Mouse (Mus musculus) central nervous system, embryonic 18 days (tissue): ENCODE data around the gene Jhy. TPM values are rescaled to one million over a fixed set of nuclear protein-coding genes. Genes with fewer than 3 reads are reported as not detected.

Source experiments
- polyA plus RNA-seq: library from polyadenylated mRNA; depleted of rRNA; stranded (reverse); fragments of >200 nt; gene quantifications from 2 replicates; pipeline ENCODE4 v1.2.3, GENCODE M21; 2012; rRNA removed

The Jhy gene
- polyA plus RNA-seq = 0.56 and 0.92 TPM in 2 replicates

DNA sequence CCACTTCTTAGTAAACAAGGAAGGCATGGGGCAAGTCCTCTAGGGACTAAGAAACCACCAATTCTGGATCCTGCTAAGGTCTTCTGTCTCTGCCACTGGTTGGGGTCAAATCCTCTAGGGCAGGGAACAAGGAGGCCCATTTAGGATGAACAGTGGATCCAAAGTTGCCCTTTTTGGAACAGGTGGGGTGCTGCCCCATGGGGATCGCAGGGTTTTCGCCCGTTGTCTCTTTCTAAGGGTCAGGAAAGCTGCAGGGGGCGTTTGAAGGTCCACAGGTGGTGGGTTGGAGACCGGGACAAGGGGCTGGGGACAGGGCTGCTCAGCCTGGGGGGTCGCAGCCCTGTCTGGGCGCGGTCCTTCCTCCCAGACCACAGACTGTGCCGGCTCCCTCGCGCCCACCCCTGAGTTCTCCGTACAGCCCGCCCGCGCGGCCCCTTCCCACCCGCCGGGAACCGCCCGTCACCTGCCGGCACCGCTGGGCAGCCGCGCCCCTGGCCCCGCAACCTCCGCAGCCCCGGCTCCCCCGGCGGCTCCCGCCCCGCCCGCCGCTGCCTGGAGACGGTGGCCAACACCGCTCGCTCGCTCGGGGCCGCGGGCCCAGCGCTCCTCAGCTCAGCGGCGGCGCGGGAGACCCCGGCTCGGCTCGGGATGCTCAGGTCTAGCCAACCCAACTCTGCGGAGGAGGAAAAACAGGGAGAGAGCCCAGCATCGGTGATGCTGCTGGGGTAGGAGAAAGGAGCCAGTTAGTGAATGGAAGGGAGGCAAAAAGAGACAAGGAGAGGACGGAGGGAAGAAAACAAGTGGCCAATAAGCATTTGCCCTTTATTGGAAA is at the start of gene Jhy:
Jhy (minus strand) TSS at position 533 of the 832 bp plus-strand sequence.

DNA sequence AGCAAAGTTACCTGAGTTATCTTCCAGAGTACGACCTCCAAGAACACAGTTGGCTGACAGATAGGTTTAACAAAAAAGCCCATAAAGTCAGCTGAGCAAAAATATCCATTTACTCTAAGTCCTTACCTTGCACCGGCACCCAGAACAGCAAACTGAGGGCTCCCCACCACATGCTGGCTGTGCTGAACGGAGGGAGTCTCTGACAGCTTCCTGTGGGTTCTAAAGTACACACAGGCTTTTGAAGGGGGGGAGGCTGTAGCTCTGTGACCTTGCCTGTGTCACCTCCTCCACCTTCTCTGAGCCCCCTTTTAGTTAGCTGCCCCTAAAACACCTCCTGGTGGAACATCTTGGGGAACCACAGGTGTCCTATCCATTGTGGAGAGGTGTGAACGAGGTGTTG is 40.5 kb upstream of the Jhy start, which contains the start of gene Crtam:
Crtam (minus strand) TSS at position 214 of the 400 bp plus-strand sequence.

DNA sequence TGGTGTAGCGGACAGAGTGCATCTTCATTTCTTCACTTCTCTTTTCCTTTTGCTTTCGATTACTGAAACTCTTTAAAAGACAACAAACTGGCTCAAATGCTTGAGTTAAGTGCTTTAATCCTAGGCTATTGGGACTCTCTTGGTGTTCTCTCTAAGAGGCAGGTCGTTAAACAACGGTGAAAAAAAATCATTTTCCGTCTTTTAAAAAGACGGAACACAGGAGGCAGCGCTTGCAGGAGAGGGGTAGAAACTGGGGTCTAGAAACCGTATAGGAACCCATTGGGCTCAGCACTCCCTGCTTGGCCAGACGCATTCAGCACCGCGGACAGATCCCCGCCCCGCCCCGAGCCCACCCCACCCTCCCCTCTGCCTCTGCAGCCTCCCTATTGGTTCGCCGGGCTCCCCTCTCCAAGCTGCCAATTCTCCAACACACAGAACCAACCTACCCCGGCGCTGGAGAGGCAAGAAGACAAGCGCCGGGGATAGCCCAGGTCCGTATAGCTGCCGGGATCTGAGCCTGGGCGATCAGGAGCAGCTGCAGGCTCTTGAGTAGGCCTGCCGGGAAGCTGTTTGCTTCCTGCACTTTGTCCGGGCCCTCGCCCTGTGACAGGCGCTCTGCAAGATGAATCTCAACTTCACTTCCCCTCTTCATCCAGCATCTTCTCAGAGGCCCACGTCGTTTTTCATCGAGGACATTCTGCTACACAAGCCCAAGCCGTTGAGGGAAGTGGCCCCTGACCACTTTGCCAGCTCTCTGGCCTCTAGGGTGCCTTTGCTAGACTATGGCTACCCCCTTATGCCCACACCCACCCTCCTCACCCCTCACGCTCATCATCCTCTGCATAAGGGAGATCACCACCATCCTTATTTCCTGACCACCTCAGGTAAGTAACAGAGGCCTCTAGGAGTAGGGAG is 90.1 kb downstream of the Jhy start, which contains the start of gene Bsx:
Bsx (plus strand) TSS at position 572 of the 915 bp plus-strand sequence.

Other genes with a start within 250 kb of the Jhy start
- gene Hspa8, start 163.1 kb downstream of the Jhy start, polyA plus RNA-seq = 2,477 and 2,492 TPM in 2 replicates
- gene Bsx, start 90.0 kb downstream of the Jhy start, polyA plus RNA-seq = 0.57 and 0.74 TPM in 2 replicates
- 0.03 and 0.07 TPM in 2 replicates for gene Crtam, start 40.5 kb upstream of the Jhy start, polyA plus RNA-seq
- 16.7 and 18.2 TPM in 2 replicates for gene Ubash3b, start 197.6 kb upstream of the Jhy start, polyA plus RNA-seq